Mouse (Mus musculus): Measurements from ENCODE around the gene Rnf130.

DNA sequence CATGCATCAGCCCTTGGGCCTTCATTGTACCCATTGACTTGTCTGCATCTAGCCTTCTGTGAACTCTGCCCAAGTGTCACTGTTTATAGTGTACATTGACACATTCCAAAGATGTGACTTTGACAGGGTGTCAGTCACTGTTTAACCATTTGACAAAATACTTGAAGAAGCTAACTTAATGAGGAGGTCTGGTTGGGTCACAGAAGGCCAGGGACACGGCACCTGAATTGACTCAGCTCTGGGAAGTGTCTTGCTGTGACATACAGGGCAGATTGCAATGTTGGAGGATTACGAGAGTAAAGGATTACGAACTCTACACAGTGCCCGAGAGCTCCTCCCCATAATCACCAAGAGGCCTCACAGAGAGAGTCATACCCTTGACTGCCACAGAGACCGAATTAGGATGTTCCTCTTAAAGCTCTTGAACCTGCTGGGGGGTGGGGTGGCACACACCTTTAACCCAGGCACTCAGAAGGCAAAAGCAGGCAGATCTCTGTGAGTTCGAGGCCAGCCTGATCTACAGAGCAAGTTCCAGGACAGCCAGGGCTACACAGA lies 44.4 kb upstream of the Rnf130 start:
- no peak for TF ChIP-seq EP300 (IDR thresholded peaks at IDR 0.05; ENCODE audit: low read depth)
- TF ChIP-seq CTCF (IDR thresholded peaks at IDR 0.05; ENCODE audit: low read depth) = 0 out of 2 replicates have a peak, but pooled peaks have one; percentile 1

Data from liver, postnatal 0 days (tissue).